22 mouse cellular contexts compared by ENCODE assay signal in the genomic region with DNA sequence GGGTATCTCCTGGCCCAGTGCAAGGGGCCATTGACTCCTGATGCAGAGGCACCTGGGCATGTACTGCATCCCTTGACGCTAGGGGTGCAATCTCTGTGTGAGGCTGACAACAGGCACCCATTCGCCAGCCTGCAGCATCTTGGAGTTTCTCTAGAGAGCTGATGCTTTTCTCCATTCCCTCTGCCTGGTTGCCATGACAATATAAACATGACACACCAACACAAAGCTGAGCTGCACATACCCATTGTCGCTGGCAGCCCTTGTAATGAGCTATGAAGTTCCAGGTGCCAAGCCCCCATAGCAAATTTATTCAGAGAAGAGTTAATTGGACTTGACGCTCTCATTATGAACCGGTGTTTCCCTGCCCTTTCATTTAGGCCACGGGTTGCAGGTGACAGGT. TPM values are rescaled to one million over a fixed set of nuclear protein-coding genes. Genes with fewer than 3 reads are reported as not detected.
A peak's percentile ranks its signal among the peaks of the same experiment; 100 is the strongest.
DNase-seq lines count a peak whose midpoint lies in the region; ATAC-seq lines count a peak whose summit lies in the region.
"Had no signal": no experiment of that assay in that cellular context is flagged by ENCODE, and none has a peak within 500 bp of the region (broad histone marks: within the 10 kb centered on the region; RNA-seq: fewer than 3 reads in every experiment).

No protein-coding gene starts in this region.

- ATAC-seq in forebrain, embryonic 15.5 days (replicated peaks) = 0 out of 2 replicates have a peak, but pooled peaks have one; percentile 32
- no peak for ATAC-seq in granulocyte monocyte progenitor cell, adult 5-6 weeks (replicated peaks; ENCODE audit: poor library complexity, severe bottlenecking)
- ATAC-seq: inflammation-experienced regulatory T-cells, adult 6 months had no signal

- 26% methylated on average over 6 of the region's 6 CpGs for WGBS in forebrain, embryonic 15.5 days

- no peaks in the 10 kb centered on the region for H3K36me3 ChIP-seq in forebrain, embryonic 15.5 days
- H3K36me3 ChIP-seq: heart, embryonic 10.5 days; limb, embryonic 13.5 days; liver, embryonic 13.5 days had no signal

- H3K9ac ChIP-seq in forebrain, embryonic 15.5 days (replicated peaks) = no peak overlapping the region
- H3K9ac ChIP-seq: limb, embryonic 13.5 days; liver, embryonic 13.5 days; lung, embryonic 14.5 days had no signal

- no peaks in the 10 kb centered on the region for H3K9me3 ChIP-seq in forebrain, embryonic 15.5 days
- H3K9me3 ChIP-seq: heart, embryonic 10.5 days; limb, embryonic 13.5 days; liver, embryonic 13.5 days had no signal

- peak; percentile 23 to 32 for DNase-seq in layer of hippocampus, adult 8-10 months (ENCODE audit: low spot score in 2 of 2)
- no peak for DNase-seq in layer of hippocampus, postnatal 14 days (ENCODE audit: low spot score in 2 of 2)
- DNase-seq in retina, postnatal 1 day = peak; percentile 48
- no peak for DNase-seq in retina, embryonic 14.5 days (ENCODE audit: low spot score)
- peak; percentile 13 for DNase-seq in right cerebral cortex, postnatal 4 days
- DNase-seq: adrenal gland, adult 8-10 months; cerebellum, adult 9-11 months; gastrocnemius, postnatal 25 days; kidney, adult 2 months; kidney, postnatal 36 days; liver, embryonic 13.5 days; lung, embryonic 14.5 days; lung, postnatal 4 days; spleen, adult 18-20 months; thymus, postnatal 25 days had no signal

- H3K4me3 ChIP-seq in forebrain, embryonic 15.5 days = no peak overlapping the region
- H3K4me3 ChIP-seq: erythroblast, embryonic 14.5 days; heart, embryonic 10.5 days; limb, embryonic 13.5 days; liver, embryonic 13.5 days; myocyte had no signal

- H3K27me3 ChIP-seq in forebrain, embryonic 15.5 days = no peaks in the 10 kb centered on the region
- H3K27me3 ChIP-seq: limb, embryonic 13.5 days; liver, embryonic 13.5 days had no signal

- H3K4me2 ChIP-seq in forebrain, embryonic 15.5 days (replicated peaks) = no peak overlapping the region
- H3K4me2 ChIP-seq: limb, embryonic 13.5 days; liver, embryonic 13.5 days; lung, embryonic 14.5 days had no signal

- H3K4me1 ChIP-seq in forebrain, embryonic 15.5 days = 0 out of 2 replicates have a peak, but pooled peaks cover 3% of the 10 kb centered on the region
- H3K4me1 ChIP-seq: liver, embryonic 13.5 days had no signal

- H3K27ac ChIP-seq in forebrain, embryonic 15.5 days (replicated peaks) = no peak overlapping the region
- H3K27ac ChIP-seq: heart, embryonic 10.5 days; limb, embryonic 13.5 days; liver, embryonic 13.5 days had no signal

RNA-seq across cellular contexts. Expression of gene Zbed3, which starts 11.4 kb away (rescaled TPM):
- 10 to 100 TPM; 13.6 to 17.9 (median 15.4) TPM for total RNA-seq in layer of hippocampus, adult 8-10 months (2022)
- 10 to 100 TPM; 16.9 to 19.1 TPM for total RNA-seq in layer of hippocampus, postnatal 14 days (2021)
- 40.4 and 42.7 TPM in 2 replicates for polyA plus RNA-seq in forebrain, embryonic 15.5 days (2015; fragmentation: Nextera tagmentation; extraction: Ambion mirVana)
- total RNA-seq in granulocyte monocyte progenitor cell, adult 5-6 weeks (2014; fragmentation: Nextera tagmentation) = 32.4 and 32.9 TPM in 2 replicates
- total RNA-seq in granulocyte monocyte progenitor cell, adult 5-6 weeks (2017) = 4.6 and 5.0 TPM in 2 replicates

Comparison
In these comparisons a context has a peak if more than half of its experiments do, and no peak if none do; other contexts are left out.
1. DNase-seq: peak in layer of hippocampus, adult 8-10 months (2 of 2), retina, postnatal 1 day (single experiment) and right cerebral cortex, postnatal 4 days (single experiment); none in layer of hippocampus, postnatal 14 days (0 of 2) and retina, embryonic 14.5 days (single experiment).